Mouse (Mus musculus): ENCODE measurements around the gene Spef1. TPM values are rescaled to one million over a fixed set of nuclear protein-coding genes. Genes with fewer than 3 reads are reported as not detected.

Gene Spef1
- total and polyA plus RNA-seq, 2 experiments from 2014 or later: 0.97 to 5.2 TPM

- H3K27me3 ChIP-seq (ENCODE audit: control insufficient read depth, insufficient read depth, low read length): peaks cover 6% of the 10 kb centered on the region
- ATAC-seq (ENCODE audit: insufficient read depth, low read depth): no peak
- WGBS: 64% methylated on average over 5 of the region's 5 CpGs
- no peaks in the 10 kb centered on the region for H3K9me3 ChIP-seq (replicated peaks; ENCODE audit: control insufficient read depth, low read length)
- H3K4me1 ChIP-seq (ENCODE audit: control insufficient read depth, insufficient read depth): peaks cover 38% of the 10 kb centered on the region
- 0 out of 2 replicates have a peak overlapping the region, but pooled peaks have one; percentile 92 for H3K4me2 ChIP-seq (ENCODE audit: low read depth, low read length)
- peaks cover 15% of the 10 kb centered on the region; the same call in 1 of the 2 replicates for H3K36me3 ChIP-seq (replicated peaks; ENCODE audit: control insufficient read depth, insufficient read depth, low read length)
- TF ChIP-seq EP300 (IDR thresholded peaks at IDR 0.05; ENCODE audit: low read depth) (no peak), CTCF (IDR thresholded peaks at IDR 0.05; ENCODE audit: low read depth) (no peak)
- no peak for DNase-seq (ENCODE audit: low spot score)
- 0 out of 2 replicates have a peak overlapping the region, but pooled peaks have one; percentile 1 for H3K27ac ChIP-seq (ENCODE audit: low read depth)
- no peak overlapping the region for H3K9ac ChIP-seq (replicated peaks; ENCODE audit: low read depth, low read length)
- no peak overlapping the region for H3K4me3 ChIP-seq (ENCODE audit: low read depth, low read length)
Observed at GRCm38 (mm10) chr2:131176491-131176890, 10.6 kb downstream of the Spef1 start.

- H3K4me2 ChIP-seq (ENCODE audit: low read depth, low read length): no peak overlapping the region
- H3K27ac ChIP-seq (ENCODE audit: low read depth): no peak overlapping the region
- 92% methylated on average over 1 of the region's 1 CpGs for WGBS
- ATAC-seq (ENCODE audit: insufficient read depth, low read depth) (no peak), DNase-seq (ENCODE audit: low spot score) (no peak)
- no peak overlapping the region for H3K4me3 ChIP-seq (ENCODE audit: low read depth, low read length)
- H3K4me1 ChIP-seq (ENCODE audit: control insufficient read depth, insufficient read depth): peaks cover 38% of the 10 kb centered on the region
- H3K9ac ChIP-seq (replicated peaks; ENCODE audit: low read depth, low read length): no peak overlapping the region
- peaks cover 12% of the 10 kb centered on the region for H3K27me3 ChIP-seq (ENCODE audit: control insufficient read depth, insufficient read depth, low read length)
- peaks cover 15% of the 10 kb centered on the region; the same call in 1 of the 2 replicates for H3K36me3 ChIP-seq (replicated peaks; ENCODE audit: control insufficient read depth, insufficient read depth, low read length)
- TF ChIP-seq EP300 (IDR thresholded peaks at IDR 0.05; ENCODE audit: low read depth) (no peak), CTCF (IDR thresholded peaks at IDR 0.05; ENCODE audit: low read depth) (no peak)
- H3K9me3 ChIP-seq (replicated peaks; ENCODE audit: control insufficient read depth, low read length): no peaks in the 10 kb centered on the region
Observed at GRCm38 (mm10) chr2:131175945-131176309, 11.2 kb downstream of the Spef1 start.

GRCm38 (mm10) chr2:131175286-131175944, 11.7 kb downstream of the Spef1 start:
- no peak overlapping the region for H3K4me2 ChIP-seq (ENCODE audit: low read depth, low read length)

GRCm38 (mm10) chr2:131174700-131175099, 12.4 kb downstream of the Spef1 start:
- TF ChIP-seq EP300 (IDR thresholded peaks at IDR 0.05; ENCODE audit: low read depth): no peak
- no peak for TF ChIP-seq CTCF (IDR thresholded peaks at IDR 0.05; ENCODE audit: low read depth)
- no peaks in the 10 kb centered on the region for H3K9me3 ChIP-seq (replicated peaks; ENCODE audit: control insufficient read depth, low read length)
- peak overlapping the region; percentile 28 for H3K4me3 ChIP-seq (ENCODE audit: low read depth, low read length)
- peaks cover 18% of the 10 kb centered on the region for H3K27me3 ChIP-seq (ENCODE audit: control insufficient read depth, insufficient read depth, low read length)
- no peak overlapping the region for H3K27ac ChIP-seq (ENCODE audit: low read depth)
- peaks cover 38% of the 10 kb centered on the region for H3K4me1 ChIP-seq (ENCODE audit: control insufficient read depth, insufficient read depth)
- ATAC-seq (ENCODE audit: insufficient read depth, low read depth): no peak; the same call in 1 of the 2 replicates
- peaks cover 15% of the 10 kb centered on the region; the same call in 1 of the 2 replicates for H3K36me3 ChIP-seq (replicated peaks; ENCODE audit: control insufficient read depth, insufficient read depth, low read length)
- H3K9ac ChIP-seq (replicated peaks; ENCODE audit: low read depth, low read length): no peak overlapping the region
- DNase-seq (ENCODE audit: low spot score): peak; percentile 89
- 5% methylated on average over 11 of the region's 11 CpGs for WGBS
- peak overlapping the region; percentile 67 for H3K4me2 ChIP-seq (ENCODE audit: low read depth, low read length)

More at GRCm38 (mm10) chr2:131175286-131175944, 11.7 kb downstream of the Spef1 start:
- no peaks in the 10 kb centered on the region for H3K9me3 ChIP-seq (replicated peaks; ENCODE audit: control insufficient read depth, low read length)
- no peak for DNase-seq (ENCODE audit: low spot score)
- H3K27ac ChIP-seq (ENCODE audit: low read depth): no peak overlapping the region
- no peak for ATAC-seq (ENCODE audit: insufficient read depth, low read depth)
- no peak for TF ChIP-seq CTCF (IDR thresholded peaks at IDR 0.05; ENCODE audit: low read depth)
- TF ChIP-seq EP300 (IDR thresholded peaks at IDR 0.05; ENCODE audit: low read depth): no peak
- H3K4me1 ChIP-seq (ENCODE audit: control insufficient read depth, insufficient read depth): peaks cover 38% of the 10 kb centered on the region
- no peak overlapping the region for H3K4me3 ChIP-seq (ENCODE audit: low read depth, low read length)
- H3K36me3 ChIP-seq (replicated peaks; ENCODE audit: control insufficient read depth, insufficient read depth, low read length): peaks cover 15% of the 10 kb centered on the region; the same call in 1 of the 2 replicates
- peaks cover 16% of the 10 kb centered on the region for H3K27me3 ChIP-seq (ENCODE audit: control insufficient read depth, insufficient read depth, low read length)
- WGBS: 66% methylated on average over 3 of the region's 3 CpGs
- H3K9ac ChIP-seq (replicated peaks; ENCODE audit: low read depth, low read length): no peak overlapping the region

GRCm38 (mm10) chr2:131172322-131172721, 14.8 kb downstream of the Spef1 start:
- Histone ChIP-seq H3K4me2 (ENCODE audit: low read depth, low read length) (no peak overlapping the region), H3K9me3 (replicated peaks; ENCODE audit: control insufficient read depth, low read length) (no peaks in the 10 kb centered on the region), H3K9ac (replicated peaks; ENCODE audit: low read depth, low read length) (no peak overlapping the region), H3K27ac (ENCODE audit: low read depth) (no peak overlapping the region), H3K27me3 (ENCODE audit: control insufficient read depth, insufficient read depth, low read length) (peaks cover 18% of the 10 kb centered on the region), H3K4me3 (ENCODE audit: low read depth, low read length) (no peak overlapping the region), H3K36me3 (replicated peaks; ENCODE audit: control insufficient read depth, insufficient read depth, low read length) (peaks cover 15% of the 10 kb centered on the region; the same call in 1 of the 2 replicates), H3K4me1 (ENCODE audit: control insufficient read depth, insufficient read depth) (peaks cover 17% of the 10 kb centered on the region; the same call in 1 of the 2 replicates)
- WGBS: 55% methylated on average over 9 of the region's 9 CpGs
- ATAC-seq (ENCODE audit: insufficient read depth, low read depth): no peak
- DNase-seq (ENCODE audit: low spot score): no peak
- no peak for TF ChIP-seq EP300 (IDR thresholded peaks at IDR 0.05; ENCODE audit: low read depth)
- no peak for TF ChIP-seq CTCF (IDR thresholded peaks at IDR 0.05; ENCODE audit: low read depth)
